Mouse (Mus musculus) frontal cortex, postnatal 25 days (tissue): ENCODE data around the gene Maml2.

Experiments
- DNase-seq, 2 experiments: peaks; one replicate each; pipeline ENCODE4 v3.0.0; 2022; ENCODE audit warnings: low spot score in 2 of 2

The Maml2 gene

DNA sequence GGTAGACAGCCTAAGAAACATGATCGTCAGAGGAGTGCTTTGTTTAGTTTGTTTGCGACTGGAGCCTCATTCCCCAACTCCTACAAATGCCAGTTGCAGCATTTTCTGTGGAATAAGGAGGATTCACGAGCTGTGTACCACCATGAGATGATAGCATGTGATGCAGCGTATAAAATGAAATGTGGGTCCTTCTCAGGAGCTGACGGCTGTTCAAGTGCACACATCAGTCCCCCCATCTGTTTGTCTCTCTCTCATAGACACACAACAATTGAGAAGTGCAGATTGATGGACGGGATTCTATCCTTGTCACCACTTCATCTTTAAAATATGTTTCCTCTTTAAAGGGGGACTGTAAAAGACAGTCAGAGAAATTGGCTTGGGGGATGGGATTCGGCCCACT, 12.1 kb downstream of the Maml2 start:
- DNase-seq = no peak

DNA sequence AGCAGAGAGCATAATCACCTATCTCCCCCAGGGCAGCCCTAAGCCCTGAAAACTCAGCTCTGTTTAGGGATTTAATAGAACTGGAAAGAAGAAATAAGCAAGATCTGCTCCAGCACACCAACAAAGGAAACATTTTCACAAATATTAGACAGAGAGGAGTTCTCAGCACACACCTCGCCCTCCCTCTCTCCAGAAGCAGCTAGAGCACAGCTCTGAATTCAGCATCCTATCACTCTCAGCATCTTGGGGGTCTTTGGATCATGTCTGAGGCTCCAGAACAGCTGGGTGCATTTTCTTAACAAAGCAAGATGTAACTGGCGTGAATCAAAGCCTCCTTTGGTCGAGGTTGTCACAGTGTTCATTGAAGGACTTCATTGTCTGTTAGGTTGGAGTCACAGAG, 12.5 kb downstream of the Maml2 start:
- no peak for DNase-seq

DNA sequence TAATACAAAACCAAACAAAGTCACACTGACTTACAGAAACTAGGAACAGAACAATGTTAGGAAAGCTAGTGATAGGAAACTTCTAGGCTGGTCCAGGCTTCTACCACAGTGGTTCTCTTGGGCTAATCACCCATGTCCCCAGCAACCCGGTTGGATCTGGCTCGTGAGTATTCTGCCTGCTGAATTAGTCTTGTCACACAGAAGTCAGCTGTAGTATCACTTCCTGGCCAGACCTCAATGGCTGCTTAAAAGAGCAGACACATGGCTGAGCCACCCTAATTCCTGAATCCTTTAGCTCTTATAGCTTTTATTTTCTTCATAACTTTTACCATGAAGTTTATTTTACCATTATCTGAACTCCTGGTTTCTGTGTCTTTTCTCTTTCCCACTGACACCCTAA, 13.3 kb downstream of the Maml2 start:
- no peak for DNase-seq

DNA sequence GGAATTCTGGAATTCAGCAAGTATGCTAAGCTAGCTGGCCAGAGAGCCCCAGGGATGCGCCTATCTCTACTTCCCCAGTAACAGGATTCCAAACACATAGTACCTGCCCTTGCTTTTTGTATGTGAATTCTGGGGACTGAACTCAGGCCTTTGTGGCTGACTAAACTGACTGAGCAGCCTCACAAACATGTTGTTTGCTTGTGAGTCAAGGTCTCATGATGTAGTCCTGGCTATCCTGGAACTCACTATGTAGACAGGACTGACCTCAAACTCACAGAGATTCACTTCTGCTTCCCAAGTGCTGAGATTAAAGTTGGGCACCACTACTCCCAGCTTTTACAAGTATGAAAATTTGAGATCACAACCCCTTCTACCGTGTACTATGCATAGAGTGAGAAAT, 16.2 kb downstream of the Maml2 start:
- DNase-seq = no peak

DNA sequence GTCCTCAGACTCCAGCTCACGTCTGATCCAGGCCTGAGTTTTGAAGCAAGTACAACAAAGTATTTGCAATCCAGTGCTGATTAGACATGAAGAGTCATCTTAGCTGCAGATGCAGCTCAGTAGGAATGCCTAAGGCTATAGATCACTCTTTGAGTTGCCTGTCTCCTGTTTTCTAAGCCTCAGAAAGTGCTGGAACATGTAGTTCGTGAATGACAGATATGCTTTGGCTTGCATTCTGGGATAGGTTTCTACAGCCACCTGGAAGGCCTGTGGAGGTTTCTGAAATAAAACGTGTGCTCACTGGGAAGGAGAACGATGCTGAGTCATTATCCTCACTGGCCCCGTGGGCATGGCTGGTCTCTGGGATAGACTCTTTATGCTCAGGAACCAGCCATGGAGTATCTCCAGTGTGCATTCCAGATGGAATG, 16.8 kb downstream of the Maml2 start:
- no peak for DNase-seq

DNA sequence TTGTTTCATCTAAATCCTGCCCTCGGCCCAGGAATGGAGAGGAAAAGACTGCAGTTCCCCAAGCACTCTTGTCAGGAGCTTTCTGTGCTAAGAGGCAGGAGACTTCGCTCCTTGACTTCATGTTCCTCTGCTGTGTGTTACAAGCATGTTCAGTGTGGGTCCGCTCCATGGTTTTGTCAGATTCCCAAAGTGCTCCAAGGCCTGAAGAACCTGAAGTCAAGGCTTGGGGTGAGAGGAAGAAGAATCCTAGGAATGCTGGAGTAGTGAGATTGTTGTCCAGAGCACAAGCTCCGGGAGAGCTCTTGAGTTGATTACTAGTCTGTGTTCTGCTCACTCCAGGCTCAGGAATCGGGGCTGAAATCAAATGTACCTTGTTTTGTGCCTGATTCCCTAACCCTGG, 17.6 kb downstream of the Maml2 start:
- no peak for DNase-seq

DNA sequence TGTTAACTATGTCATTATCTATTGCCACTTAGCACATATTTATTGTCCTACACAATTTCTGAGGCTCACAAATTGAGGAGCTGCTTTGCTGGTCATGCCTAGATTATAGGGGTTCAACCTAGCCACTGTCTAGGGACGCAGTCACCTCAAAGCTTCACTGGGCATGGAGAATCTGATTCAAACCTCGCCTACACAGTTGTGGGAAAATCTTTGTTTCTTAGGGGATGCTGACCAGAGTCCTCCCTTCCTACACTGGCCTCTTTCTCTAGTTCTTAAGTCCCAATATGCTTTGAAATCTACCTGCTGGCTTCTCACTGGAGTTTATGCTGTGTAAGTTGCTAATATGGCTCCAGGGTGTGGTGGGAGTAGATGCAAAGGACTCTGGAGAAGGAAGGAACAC, 21.8 kb downstream of the Maml2 start:
- no peak for DNase-seq

DNA sequence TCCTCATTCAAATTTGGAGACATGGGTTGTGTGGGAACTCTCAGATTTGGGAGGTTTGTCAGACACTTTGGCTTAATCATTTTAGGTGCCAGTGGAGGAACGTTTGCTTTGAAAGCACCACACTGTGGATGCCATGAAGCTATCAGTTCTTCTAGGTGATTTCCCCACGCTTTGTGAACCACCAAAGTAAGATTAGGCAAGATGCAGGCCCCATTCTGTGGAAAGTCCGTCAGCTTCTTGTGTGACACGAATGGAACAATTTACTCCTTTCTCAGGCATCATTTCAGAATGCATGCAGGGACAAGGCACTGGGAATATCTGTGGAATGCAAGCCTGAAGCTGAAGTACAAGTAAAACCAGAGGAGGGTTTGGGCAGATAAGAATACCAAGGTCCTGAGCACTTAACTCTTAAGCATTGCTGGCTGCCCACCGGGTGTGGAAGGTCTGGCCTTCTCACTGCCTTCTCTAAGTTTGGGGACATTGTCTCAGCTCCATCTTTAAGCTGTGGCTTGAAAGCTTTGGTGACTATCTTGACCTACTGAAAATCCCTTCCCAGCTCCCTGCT, 23.1 kb downstream of the Maml2 start:
- DNase-seq = no peak

DNA sequence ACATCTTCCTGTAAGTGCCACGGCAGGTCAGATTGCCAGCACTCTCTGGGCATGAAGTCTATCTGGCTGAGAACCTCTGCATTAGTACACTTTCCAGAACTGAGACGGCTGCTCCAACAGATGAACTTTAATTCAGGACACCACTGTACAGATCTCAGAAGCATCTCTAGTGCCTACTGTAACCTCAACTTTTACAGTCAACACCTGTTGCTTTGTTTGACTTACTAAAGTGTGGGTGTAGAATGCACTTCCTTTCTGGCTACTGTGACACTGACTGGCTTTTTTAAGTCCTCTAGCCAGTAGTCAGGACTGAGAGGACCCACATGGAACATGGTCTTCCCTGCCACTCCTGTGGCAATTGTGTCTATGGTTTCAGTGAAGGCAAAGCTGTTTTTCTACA, 25.3 kb downstream of the Maml2 start:
- DNase-seq = no peak

DNA sequence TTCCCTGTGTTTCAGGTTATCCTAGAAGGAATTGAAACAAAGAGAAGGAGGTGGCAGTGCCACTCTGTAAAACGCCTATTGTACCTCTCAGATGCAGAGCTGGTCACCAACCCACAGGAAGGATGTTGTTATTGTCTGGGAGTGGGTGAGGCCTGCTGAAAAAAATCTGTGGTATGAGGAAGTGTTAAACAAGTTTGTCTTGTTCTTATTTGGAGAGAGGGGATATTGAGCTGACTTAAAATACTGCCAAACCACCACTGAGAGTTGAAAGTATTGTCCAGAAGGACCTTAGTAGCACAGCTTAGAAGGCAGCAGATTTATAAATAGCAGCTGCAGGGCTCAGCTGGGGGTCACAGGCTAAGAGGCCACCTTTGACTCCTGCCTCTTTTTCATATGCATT, 25.9 kb downstream of the Maml2 start:
- no peak for DNase-seq

DNA sequence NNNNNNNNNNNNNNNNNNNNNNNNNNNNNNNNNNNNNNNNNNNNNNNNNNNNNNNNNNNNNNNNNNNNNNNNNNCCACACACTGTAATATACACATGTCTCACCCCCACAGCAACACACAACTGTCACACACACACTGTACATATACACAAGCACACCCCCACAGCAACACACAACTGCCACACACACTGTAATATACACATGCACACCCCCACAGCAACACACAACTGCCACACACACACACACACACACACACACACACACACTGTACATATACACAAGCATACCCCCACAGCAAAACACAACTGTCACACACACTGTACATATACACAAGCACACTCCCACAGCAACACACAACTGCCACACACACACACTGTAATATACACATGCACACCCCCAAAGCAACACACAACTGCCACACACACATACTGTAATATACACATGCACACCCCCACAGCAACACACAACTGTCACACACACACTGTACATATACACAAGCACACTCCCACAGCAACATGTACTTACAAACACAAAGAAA, 116.5 kb downstream of the Maml2 start:
- no peak for DNase-seq

DNA sequence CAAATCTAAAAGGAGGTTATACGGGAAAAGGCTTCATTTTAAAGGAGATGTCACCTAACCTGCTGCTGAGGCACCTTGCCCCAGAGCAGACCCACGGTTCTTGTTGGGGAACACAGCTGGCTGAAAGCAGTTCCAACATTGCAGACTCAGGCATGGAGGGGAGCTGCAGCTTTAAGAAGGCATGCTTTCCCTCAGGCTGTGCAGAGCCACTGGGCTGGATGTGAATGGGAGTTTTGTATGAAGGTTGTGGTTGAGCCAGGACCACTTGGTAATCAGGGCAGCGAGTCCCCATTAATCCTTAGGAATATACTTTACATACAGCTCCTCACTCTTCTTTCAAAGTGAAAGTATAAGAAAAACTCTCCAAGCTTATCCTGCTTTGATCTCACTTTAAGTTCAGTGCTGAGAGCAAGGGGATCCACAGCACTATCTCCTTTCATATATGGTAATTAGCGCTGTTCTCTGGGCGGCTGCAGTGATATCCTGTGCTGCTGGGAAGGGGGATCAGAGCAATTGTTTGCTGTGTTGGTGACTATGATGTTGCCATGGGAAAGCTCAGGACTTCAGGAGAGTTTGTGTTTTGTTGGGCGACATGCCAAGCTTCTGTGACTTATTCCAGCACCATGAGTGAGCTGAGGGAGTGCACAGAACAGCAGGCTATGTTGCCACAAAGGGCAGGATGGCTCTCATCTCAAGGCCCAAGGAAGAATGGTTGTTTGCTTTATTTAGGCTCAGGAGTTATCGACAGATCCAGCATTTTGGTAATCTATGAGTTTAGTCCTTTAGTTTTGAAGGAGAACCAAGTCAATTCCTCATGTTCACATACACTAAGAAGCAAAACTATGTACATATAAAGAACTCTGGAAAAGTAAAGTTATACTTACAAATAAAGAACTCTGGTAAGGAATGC, 127.5 kb downstream of the Maml2 start:
- DNase-seq = peak in 1 of 2 experiments; percentile 33

DNA sequence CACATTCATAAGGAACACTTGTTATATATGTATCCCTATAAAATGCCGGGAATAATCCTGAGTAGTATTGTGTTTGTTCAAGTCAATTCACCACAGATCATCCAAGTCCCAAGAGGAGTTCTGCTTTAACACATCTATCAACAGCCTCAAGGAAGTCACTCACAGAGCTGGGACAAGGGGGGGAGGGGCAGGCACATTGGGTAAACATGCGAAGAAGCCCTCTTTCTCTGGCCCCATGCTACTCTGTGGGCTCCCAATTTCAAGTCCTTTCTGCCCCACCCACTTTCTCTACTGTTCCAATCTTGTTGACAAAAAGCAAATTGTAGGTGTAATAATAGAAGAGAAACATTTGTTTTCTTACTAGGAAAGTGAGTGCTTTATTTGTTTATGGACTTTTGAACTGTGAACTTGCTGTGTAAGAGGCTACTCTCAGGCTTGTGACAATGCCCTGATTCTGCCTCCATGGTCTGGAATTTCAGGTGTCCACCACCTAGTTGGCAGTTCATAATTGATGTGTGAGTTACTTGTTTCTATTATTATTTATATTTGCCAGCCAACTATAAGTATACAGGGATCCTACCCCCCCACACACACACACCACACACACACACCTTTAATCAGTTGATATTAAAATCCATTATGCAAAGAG, 131.8 kb downstream of the Maml2 start:
- DNase-seq = no peak

DNA sequence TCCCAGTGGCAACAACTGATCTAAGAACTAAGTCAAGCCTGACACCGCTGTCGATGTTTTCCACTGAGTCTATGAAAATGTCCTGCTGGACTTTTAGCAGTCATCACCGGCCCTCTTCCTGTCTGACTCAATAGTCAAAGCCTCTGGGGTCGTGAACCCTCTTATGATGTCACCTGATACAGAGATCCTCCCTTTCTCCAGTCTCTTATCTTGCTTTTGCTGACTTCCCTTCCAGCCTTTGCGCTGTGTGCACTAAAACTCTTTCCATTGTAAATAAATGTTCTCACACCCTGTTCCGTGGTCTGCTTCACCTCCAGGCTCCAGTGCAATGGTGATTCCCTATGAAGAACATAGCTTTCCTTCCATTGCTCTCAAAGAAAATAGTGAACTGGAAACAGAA, 132.5 kb downstream of the Maml2 start:
- no peak for DNase-seq

DNA sequence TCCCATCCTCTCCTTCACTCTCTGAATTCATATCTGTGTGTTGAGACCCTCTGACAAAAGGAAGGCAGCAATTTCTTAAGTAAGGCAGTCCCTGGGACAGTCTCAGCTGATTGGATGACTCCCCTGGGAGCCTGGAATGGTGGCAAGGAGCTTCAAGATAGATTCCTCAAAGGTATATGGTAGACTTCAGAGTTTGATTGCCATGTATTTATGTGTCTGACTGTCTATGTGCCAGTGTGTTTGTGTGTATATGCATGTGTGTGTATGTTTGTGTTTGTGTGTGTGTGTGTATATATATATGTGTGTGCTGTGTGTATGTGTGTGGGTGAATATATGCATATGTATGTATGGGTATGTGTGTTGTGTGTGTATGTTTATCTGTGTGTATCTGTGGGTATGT, 133.0 kb downstream of the Maml2 start:
- DNase-seq = no peak

DNA sequence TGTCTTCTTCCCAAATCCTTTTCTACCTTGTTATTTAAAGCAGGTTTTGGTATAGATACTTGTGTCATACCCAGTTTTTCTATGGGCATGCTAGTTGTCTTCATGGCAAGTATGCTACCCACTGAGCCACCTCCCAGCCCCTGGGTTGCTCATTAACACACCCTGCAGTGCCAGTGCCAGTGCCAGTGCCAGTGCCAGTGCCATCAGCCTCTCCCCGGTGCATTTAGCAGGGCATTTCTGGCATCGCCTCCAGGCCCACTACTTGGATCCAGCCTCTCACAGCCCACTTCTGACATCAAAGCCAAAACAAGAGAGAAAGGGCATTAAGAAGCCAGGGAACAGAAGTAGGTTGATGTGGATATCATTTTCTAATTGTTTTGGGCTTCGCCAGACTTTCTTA, 133.9 kb downstream of the Maml2 start:
- no peak for DNase-seq

DNA sequence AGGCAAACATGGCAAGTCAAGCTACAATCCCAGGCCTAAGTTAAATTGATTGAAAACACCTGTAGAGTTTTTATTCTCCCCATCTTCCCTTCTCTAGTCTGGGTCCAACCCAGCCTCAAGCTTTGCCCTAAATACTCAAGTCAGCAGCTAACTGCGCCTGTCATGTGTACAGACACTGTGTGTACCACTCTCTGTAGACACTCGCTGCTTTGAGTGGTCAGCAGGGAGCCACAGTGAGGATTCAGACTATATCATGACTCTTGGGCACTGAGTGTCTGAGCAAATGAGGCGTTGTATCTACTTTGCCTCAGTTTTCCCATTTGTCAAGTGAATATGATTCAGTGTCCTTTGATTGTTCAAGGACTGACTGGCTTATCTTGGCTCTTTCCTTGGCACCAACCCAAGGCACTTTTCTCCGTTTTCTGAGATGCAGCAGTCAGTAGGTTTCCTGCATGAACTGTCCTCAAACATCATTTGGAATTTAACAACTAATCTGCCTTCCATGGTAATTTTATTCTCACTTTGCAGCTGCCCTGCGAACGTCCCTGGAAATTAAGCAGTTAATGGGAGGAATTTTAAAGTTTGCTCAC, 135.8 kb downstream of the Maml2 start:
- DNase-seq = no peak

DNA sequence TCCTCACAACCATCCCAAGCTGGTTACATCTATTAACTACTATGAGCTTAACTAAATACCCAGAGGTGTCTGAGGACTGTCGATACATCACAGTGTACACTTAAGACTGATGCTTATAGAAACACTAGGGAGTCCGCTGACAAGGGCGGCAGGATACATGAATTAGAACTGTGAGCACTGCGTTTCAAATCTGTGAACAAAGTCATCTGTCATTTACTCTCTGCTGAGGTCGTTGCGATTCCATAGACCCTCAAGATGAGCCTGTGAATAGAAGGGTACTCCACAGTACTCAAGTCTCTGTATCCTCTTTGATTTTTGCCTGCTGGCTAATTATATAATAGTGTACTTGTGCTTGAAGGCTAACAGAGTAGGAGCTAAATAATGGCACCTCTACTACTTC, 143.2 kb downstream of the Maml2 start:
- DNase-seq = no peak

DNA sequence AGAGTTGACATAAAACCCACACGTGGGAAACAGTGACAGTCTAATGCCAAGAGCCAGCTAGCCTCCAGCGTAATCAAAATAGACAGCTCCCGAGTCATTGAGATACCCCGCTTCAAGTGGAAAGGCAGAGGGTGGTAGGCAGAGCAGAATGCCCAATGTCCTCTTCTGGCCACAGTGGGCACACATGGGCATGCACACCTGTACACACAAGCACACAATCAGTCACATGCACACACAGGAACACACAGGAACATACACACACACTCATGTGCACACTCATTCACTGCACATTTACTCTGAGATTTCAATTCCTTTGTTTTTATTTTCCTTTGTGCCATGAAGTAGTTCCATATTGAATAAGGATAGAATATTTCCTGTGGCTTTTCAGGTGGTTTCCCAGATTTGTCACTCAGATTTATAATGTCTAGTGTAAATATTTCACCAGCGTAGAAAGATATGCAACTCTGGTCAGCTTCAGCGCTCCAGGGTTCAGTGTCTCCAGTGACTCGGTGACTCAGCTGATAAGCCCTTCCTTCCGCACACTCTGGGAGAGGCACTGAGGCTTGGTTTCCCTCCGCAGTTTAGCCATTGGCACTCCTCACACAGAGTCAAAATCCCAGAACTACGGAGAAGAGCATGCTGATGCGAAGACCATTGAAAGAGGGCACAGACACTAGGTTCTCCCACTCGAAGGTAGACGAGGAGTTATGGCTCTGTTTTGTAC, 144.4 kb downstream of the Maml2 start:
- no peak for DNase-seq

DNA sequence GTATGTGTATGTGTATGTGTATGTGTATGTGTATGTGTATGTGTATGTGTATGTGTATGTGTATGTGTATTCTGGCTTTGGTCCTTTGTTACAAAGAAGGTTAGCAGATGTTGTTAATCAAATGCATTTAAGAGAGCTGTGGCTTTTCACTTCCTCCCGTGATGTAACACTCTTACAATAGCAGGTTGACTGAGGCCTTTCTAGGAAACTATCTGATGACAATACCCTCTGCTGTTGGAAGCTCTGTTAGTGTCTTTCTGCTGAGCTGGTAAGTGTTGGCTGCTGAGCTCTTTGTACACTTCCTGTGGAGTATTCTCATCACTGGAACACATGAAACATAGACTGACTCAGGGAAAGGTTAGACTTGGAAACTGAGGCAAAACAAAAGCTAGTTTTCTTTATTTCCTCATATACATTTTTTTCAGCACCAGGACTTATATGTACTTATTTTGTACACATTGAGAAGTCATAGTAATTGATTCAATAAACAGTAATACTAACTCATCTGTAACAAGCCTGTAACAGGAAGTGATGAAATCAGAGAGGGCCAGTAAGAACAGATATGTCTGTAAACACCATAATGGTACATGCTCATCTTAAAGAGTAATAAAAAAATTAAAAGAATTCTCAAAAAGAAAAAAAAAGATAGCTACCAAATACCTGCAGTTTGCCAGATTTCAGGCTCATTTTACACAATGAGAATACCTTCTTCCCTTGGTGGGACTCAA, 145.9 kb downstream of the Maml2 start:
- no peak for DNase-seq

DNA sequence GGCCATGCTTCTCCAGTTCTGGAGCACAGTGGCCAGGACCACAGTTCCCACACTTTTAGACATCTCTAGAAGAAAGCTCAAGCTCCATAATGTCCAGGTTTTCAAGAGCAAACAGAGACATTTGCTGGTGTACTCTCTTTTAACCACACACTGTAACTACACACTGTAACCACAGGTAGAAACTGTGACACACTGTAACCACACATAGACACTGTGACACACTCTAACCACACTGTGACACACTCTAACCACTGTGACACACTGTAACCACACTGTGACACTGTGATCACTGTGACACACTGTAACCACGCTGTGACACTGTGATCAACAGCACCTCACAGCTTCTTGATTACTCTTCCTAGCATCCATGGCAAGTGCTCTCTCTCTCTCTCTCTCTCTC, 148.5 kb downstream of the Maml2 start:
- no peak for DNase-seq
